Mouse (Mus musculus) adrenal gland, postnatal 36 days (tissue): ENCODE results near the gene Sall2. TPM values are rescaled to one million over a fixed set of nuclear protein-coding genes. Genes with fewer than 3 reads are reported as not detected.
"Not testable (repeated sequence)": the region's sequence is repeated elsewhere in the genome, so short reads cannot be mapped to it uniquely, and the experiment has no call there.

Experiments used
- DNase-seq, 2 experiments: peaks; one replicate each; pipeline ENCODE4 v3.0.0; 2021; ENCODE audit warnings: mixed read lengths in 1 of 2
- total RNA-seq, 2 experiments: library from RNA; stranded (reverse); gene quantifications; 2 replicates each; pipeline ENCODE4 v1.2.3; 2021

The Sall2 gene
- total RNA-seq, 2 experiments from 2014 or later: 6.7 to 7.5 TPM

GRCm38 (mm10) chr14:52303517-52303916, 25.0 kb downstream of the Sall2 start:
- DNase-seq: not testable (repeated sequence)

GRCm38 (mm10) chr14:52295558-52296264, 32.9 kb downstream of the Sall2 start:
- DNase-seq: no peak

- no peak for DNase-seq
These were observed 44.4 kb downstream of the Sall2 start for GRCm38 (mm10) chr14:52284191-52284590.

DNA sequence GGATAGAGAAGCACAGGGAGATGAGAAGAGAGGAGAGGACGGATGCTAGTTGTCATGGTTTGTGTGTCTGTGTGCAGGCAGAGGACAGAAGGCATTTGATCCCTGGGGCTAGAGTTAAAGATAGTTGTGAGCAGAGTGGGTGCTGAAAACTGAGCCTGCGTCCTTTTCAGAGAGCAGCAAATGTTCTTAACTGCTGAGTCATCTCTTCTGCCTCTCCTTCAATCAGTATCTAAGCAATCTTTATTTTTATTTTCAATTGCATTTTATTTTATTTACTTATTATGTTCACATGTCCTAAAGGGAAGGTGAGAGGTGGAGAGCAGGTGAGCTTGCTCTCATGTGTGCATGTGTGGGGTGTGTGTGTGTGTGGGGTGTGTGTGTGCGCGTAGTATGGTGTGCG, 44.9 kb downstream of the Sall2 start:
- no peak for DNase-seq

GRCm38 (mm10) chr14:52279747-52280120, 48.8 kb downstream of the Sall2 start:
- peak in 1 of 2 experiments; percentile 18 for DNase-seq

- peak; percentile 97 to 99 for DNase-seq
These were observed 49.4 kb downstream of the Sall2 start, which contains the start of the genes Tox4 and Rab2b for GRCm38 (mm10) chr14:52278932-52279746. Gene Tox4 (plus strand): TSS chr14:52279146. Gene Rab2b (minus strand): TSS chr14:52279545.

DNA sequence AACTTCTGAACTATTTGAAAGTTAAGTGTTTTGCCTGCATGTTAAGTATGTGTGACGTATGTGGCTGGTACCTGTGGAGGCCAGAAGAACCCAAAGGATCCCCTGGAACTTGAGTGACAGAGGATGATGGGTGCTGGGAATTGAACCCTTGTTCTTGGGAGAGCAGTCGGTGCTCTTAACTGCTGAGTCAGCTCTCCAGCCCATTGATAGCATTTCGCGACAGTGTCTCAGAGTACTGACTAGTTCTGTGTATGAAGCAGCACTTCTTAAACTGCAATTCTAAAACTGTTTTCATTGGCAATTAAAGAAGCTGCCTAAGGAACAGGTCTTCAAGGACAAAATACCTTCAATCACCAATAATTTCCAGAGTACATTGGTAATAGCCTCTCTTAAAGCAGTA, 51.4 kb downstream of the Sall2 start:
- no peak for DNase-seq

- peak; percentile 59 to 68 for DNase-seq
These were observed 55.8 kb downstream of the Sall2 start for GRCm38 (mm10) chr14:52272781-52273180.

Other genes with a start within 250 kb of the Sall2 start
- 100 to 1,000 TPM; 209 to 332 TPM for gene Hnrnpc, start 224.7 kb downstream of the Sall2 start, total RNA-seq
- under 1 TPM; 0.33 to 0.93 TPM for gene Rpgrip1, start 218.1 kb downstream of the Sall2 start, total RNA-seq
- gene Supt16, start 131.3 kb downstream of the Sall2 start, total RNA-seq: 10 to 100 TPM; 55.2 to 59.7 TPM
- gene Chd8, start 71.0 kb downstream of the Sall2 start, total RNA-seq: 10 to 100 TPM; 90.1 to 92.4 TPM
- 10 to 100 TPM; 55.3 to 70.4 TPM for gene Tox4, start 49.6 kb downstream of the Sall2 start, total RNA-seq
- 10 to 100 TPM; 38.2 to 45.1 TPM for gene Rab2b, start 49.2 kb downstream of the Sall2 start, total RNA-seq
- gene Mettl3, start 23.6 kb downstream of the Sall2 start, total RNA-seq: 10 to 100 TPM; 36.1 to 47.3 TPM
- gene Olfr1513, start 27.6 kb upstream of the Sall2 start, total RNA-seq: not detected
- not detected for gene Olfr1512, start 50.4 kb upstream of the Sall2 start, total RNA-seq
- gene Olfr1511, start 68.6 kb upstream of the Sall2 start, total RNA-seq: not detected
- gene Olfr1510, start 85.6 kb upstream of the Sall2 start, total RNA-seq: not detected
- gene Olfr1509, start 114.2 kb upstream of the Sall2 start, total RNA-seq: not detected
- not detected for gene Olfr1508, start 138.7 kb upstream of the Sall2 start, total RNA-seq
- not detected for gene Olfr1507, start 167.0 kb upstream of the Sall2 start, total RNA-seq